Mouse (Mus musculus) heart, postnatal 10 days (tissue): ENCODE measurements around the gene Ubxn10. TPM values are rescaled to one million over a fixed set of nuclear protein-coding genes. Genes with fewer than 3 reads are reported as not detected.
A peak's percentile ranks its signal among the peaks of the same experiment; 100 is the strongest.

ENCODE experiments used
- DNase-seq, 2 experiments: peaks; one replicate each; pipeline ENCODE4 v3.0.0; 2021
- intact Hi-C: fragments of 180-260 bp; cut with DNase I; formaldehyde crosslinking; loops from one replicate; pipeline ENCODE4 v1.15.1; 2025
- total RNA-seq, 2 experiments: library from RNA; stranded (reverse); gene quantifications; 2 replicates each; pipeline ENCODE4 v1.2.3; 2021

Ubxn10 gene
- total RNA-seq, 2 experiments from 2014 or later, result 1.7 to 2.8 TPM

DNA sequence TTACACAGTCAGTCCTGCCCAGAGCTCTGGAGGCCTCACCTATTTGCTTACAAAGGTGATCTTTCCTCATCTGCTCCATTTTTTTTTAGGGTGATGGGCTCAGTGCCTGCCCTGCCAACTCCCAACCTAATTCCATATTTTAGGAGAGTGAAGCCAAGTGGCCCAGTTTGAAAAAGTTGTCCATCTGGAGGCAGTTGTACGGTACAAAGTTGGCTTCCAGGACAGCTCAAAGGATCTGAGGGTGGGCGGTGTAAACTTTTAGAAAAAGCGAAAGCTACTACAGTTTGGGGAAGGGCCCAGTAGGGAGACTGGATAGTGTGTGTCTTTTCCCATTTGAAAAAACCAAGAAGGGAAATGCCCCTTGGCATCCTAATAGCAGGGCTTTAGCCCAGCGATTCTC lies 2.1 kb downstream of the Ubxn10 start:
- DNase-seq, result no peak
- intact Hi-C loops, result no loop called here

DNA sequence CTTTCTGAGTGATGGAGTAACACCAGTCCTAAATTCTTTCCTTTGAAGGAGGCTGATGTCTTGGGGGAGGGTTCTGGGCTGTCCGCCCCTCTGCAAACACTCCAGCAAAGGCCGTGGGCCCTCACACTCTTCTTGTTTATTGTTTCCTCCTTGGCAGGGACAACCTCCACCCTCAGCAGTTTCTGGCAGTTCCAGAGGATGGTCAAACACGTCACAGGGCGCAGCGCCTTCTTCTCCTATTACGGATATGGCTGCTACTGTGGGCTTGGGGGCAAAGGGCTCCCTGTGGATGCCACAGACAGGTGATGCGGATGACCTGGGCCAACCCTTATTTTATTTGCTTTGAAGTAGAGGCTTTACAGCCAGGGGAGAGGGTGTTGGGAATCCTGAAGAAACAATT lies 2.9 kb downstream of the Ubxn10 start:
- no peak for DNase-seq
- intact Hi-C loops, result no loop called here

DNA sequence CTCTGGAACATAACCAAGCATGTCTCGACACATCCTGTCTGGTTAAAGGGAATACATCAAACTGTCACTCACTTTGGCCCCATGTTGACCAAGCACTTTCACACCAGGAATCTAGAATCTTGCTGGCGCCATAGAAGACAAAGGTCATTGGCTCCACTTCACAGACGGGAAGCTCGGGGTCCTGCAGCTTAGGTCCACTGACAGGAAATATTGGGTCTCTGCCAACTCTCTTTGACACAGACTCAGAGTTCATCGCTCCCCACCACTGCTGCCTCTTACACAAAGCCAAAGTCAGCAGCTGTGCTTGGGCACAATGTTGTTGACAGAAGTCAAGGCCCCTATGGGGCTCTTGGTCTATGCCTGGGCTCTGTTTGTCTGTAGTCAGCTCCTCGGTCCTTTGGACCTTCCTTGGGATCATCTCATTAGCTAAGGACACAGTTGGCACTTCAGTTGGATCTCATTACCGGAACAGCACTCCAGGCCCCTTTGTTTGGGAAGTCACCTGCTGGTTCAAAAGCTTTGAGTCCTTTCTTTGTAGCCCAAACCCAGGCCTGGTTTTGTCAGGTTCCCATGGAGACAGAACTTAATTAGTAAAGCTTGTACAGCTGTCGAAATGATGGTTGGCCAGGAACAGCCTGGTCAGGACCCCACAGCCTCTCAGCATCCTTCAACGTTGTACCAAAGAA lies 7.8 kb downstream of the Ubxn10 start:
- no peak for DNase-seq
- intact Hi-C loops, result no loop called here

DNA sequence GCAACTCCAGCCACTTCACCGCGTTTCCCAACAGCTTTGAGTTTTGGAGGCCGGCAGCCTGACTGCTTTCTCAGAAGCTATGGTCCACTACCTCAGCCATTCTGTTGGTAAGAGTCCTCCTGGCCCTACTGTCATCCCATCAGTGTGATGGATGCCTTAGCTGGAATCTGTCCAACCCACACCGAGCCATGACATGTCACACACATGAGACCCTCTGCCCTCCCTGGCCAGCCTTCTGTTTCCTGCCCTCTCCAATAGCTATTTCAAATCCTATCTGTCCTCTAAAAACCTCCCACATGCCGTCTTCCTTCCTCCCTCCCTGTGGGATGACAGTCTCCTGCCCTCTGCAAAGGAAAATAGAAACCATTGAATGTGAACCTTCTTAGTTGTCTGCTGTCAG lies 11.2 kb downstream of the Ubxn10 start:
- DNase-seq, result no peak
- intact Hi-C loops, result no loop called here

DNA sequence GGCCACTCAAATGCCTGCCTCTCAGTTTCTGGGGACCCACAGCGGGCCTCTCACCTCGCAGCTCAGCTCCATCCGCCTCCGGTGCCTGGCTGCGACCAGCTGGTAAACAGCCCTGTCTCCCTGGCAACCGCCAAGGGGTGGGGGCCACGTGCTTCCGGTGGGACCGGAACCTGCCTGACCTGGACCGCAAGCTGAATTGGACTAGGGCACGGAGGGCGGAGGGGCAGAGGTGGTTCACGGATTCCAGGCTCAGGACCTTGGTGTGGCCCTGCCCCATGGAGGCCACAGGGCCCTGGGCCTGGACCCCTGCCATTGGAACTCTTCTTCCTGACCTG lies 11.9 kb downstream of the Ubxn10 start:
- intact Hi-C loops, result no loop called here
- DNase-seq, result peak; percentile 72 to 73

DNA sequence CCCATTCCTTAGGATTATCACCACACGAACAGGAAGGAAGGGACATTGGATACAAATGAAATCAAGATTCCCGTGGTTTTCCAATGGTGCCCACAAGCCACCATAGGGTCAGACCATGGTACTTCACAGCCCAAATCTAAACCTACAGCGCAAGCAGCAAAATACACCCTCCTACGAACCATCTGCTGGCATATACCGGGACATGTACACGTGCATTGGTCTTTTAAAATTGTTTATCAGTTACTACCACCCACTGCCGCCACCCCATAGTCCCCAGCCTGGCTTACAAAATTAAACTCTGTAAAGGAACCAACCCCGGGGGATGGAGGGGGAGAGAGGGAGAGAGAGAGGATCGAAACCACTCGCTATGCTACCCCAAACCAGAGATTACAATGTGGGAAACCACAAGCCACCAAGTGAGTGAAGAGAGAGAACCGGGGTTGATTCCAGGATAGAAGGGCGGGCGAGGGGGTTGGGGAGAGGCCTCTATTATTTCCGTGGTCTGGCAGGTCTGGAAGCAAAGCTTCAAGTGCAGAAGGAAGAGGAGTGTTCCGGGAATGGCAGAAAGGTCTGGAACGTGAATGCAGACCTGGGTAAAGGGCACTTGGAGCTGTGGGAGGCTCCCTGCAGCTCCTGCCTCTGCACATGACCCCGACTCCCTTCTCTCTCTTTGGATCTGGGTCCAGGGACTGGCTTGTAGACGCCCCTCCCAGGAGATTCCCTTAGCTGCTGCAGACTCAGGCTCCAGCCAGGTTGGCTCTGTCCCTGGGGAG lies 12.4 kb downstream of the Ubxn10 start, which contains the start of gene Pla2g2c:
Gene Pla2g2c, plus strand, starts transcription at position 439 of the 773 bp plus-strand sequence.
- intact Hi-C loops, result no loop called here
- no peak for DNase-seq

DNA sequence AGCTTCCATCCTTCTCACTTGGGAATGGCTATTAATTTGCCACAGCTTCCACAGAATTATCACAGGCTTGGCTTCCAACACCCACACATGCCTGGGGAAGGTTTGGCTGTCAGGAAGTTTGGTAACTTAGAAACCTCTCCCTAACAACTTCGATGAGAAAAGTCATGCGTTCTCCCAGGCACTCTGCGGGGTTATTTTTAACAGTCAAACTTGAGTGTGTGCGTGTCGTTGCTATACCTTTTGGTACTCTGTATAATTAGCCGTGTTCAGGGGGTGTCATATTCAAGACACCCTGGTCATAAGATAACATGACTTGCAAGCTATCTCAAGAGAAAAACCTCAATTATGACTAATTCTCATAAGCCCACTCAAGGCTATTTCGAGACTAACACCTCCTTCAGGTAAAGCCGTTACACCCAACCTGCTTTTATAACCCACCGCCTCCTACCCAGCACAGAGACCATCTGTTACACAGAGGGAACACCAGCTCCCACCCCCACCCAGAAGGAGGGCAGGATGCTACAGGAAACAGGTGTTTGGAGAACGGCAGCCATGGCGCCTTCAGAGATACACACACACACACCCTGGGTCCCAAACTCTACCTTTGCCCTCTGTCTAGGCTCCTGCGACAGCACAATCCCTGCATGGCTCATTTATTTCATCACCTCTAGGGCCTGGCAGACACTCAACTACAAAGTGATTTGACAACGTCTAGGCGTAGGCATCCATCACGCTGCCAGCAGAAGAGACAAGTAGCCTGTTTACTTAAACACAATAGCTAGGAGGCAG lies 13.3 kb downstream of the Ubxn10 start:
- DNase-seq, result peak; percentile 61 to 67
- intact Hi-C loops, result no loop called here

DNA sequence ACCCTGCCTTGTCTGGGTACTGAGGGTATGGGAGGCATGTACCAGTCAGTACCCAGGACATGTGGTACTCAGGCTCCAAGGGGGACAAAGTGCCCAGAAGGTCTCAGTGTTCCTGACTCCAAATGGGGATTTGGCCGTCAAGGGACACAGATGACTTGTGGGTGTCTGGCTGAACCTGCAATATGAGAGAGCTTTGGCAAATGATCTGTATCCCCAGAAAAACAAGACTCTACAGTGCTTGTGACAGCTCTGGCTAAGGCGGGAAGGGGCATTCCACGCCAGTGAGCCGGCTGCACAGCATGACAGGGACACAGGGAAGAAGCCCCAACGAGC lies 17.7 kb downstream of the Ubxn10 start:
- intact Hi-C loops, result no loop called here
- no peak for DNase-seq

DNA sequence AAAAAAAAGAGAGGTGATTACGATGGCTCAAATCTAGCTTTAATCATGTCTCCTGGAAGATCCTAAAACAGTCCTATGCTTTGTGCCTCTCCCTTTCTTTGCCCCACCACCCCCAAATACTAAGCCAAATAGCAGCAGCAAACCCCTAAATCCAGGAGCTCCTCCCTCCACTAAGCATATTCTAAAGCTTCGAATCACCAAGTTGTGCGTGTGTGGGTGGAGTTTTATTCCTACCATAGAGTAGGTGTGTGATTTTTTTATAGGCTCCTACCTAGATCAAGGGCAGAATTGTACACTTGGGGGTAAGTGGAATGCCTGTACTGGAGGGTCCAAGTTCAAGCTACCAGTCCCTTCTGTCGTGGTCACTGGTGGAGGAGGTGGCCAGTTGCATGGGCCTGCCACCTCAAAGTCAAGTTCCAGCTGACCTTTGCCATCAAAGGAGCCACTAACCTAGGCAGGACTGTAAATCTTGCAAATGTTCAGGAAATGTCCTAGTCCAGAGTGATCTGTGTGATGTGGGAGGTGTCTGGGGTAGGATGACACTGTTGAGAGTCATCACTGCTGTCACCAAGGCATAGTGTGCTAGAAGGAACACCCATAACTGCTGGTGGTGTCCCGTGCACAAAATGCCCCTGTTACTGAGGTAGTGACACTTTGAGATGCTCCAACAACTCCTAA lies 18.2 kb downstream of the Ubxn10 start:
- DNase-seq, result no peak
- intact Hi-C loops, result no loop called here

DNA sequence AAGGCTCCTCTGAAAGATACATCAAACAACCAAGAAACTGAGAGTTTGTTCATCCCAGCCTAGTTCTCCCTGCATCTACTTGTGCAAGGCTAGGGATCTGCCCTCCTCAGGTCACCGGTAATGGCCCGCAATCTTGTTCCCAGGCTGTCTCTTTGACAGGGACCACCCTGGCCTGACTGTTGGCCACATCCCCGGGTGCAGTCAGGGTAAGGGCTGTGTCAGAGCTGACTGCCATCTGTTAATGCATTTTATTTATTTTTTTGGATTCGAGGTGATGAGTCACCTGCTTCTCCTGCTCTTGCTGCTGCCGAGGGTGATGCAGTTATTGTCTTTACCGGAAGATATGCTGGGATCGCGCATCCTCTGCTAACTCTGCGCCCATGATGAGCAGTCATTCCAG lies 20.3 kb downstream of the Ubxn10 start:
- intact Hi-C loops, result no loop called here
- DNase-seq, result no peak

DNA sequence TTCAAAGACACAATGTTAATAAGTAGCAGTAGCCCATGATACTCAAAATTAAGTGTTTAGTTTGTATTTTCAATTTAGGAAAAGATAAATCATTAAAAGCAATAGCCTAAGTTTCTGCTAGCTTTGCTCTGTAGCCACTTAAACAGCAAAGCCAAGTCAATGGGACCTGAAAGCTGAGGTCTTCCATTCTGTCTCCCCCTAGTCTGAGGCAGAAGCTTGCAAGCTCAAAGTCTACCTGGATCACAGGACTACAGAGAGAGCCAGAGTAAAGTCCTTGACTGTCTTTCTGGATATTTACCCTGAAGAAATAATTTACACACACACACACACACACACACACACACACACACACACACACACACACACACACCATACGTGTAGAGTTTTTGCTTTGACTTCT lies 22.8 kb downstream of the Ubxn10 start:
- intact Hi-C loops, result no loop called here

DNA sequence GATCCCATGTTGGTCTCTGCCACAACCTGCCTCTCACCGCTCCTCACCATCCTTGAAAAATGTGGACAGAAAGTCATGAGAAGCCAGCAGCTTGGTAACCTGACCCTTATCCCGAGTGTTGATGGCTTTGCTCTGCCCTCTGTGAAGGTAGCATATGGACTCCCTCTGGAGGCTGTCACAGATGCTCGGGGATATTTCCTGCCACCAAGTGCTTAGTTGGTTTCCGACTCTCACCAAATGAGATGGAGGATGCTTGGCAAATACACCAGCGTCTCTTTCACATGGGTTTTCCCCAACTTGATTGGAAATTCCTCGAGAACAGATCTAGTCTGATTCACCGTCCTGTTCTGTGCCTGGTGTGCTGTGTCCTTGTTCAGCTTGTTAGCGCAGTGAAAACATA lies 24.3 kb downstream of the Ubxn10 start:
- intact Hi-C loops, result no loop called here
- DNase-seq, result no peak

More for the DNA sequence above, 22.8 kb downstream of the Ubxn10 start:
- DNase-seq, result no peak

DNA sequence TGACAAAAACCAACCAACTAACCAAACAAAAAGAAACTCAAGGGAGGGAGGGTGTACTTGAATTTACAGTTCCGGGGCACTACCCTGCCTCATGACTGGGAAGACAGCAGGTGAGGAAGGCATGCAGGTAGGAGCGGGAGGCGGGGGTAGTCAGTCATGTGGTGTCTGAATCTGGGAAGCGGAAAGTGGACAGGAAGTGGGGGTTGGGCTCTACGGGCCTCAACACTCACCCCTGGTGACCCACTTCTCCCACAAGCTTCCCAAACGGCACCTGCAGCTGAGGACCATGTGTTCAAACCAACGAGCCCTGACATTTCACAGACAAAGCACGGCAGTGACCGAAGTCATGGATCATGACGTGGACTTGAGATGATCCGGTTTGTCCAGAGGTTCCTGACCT lies 24.9 kb downstream of the Ubxn10 start:
- DNase-seq, result no peak
- intact Hi-C loops, result no loop called here

DNA sequence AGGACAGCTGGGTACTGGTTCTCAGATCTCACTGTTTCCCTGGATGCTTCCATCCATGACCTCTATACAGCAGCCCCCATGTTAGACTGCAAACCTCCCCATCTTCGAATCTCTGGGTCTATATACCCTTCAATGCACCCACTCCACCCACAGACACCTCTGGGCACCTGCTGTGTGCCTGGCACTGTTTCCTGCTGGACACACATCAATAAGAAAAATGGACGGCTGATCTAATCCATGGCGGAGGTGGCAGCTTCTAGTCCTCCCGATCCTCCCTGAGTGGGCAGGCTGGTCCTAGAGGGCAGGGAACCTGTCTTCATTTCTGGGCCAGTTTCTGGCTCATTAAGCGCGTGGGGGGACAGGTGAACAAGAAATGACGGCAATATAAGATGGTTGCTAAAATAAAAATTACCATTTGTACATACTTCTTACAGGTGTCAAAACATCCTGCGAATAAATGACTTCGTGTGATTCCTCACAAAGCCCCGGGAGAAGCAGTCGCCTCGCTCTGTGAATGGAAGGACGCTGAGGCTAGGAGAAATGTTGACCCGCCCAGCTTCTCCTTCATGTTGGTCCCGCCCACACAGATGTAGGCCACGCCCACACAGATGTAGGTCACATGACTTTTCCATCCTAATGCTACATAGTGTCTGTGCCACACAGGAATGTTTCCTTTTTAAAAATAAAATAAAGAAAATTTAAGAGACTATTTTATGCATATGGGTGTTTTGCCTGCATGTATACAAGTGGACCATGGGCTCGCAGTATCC lies 25.7 kb downstream of the Ubxn10 start:
- no peak for DNase-seq

DNA sequence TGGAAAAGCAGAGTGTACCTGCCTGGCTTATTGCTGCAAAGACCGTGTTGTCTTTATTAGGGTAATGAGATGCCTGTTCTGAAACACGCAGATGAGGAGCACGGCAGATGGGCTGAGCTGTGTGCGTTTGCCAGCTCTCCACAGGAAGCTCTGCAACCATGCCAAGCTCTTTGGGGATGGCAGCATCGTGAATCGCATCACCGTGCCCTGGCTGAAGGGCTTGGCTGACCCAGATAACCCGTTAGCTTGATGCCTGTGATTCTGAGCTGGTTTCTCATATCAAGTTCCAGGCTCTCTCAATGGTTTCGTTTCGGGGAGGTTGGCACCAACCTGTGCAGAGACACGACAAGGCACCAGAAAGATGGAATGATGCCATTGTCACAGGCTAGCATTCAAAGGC lies 26.3 kb downstream of the Ubxn10 start:
- intact Hi-C loops, result no loop called here
- DNase-seq, result no peak

More for the DNA sequence above, 25.7 kb downstream of the Ubxn10 start:
- intact Hi-C loops, result no loop called here

DNA sequence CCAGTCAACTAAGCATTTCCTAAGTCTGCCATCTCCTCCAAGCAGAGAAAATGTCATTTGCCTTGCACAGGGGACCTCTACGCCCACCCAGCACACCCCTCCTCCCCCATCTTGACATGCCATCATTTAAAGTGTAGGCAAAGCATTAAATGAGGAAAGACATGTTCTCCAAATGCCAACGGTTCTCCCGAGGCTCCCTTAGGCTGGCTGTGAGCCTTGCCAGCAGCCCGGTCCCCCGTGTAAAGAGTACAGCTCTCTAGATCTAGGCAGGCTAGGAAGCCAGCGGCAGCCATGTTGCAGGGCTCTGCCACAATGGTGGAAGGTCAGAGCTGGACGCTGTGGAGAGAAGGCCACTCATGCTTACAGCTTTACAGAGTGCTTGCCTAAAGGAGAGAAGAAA lies 27.0 kb downstream of the Ubxn10 start:
- no peak for DNase-seq
- intact Hi-C loops, result loop anchor here (2.0 kb wide), 2 partner anchors 39 to 83 kb away; no protein-coding TSS in a partner anchor

DNA sequence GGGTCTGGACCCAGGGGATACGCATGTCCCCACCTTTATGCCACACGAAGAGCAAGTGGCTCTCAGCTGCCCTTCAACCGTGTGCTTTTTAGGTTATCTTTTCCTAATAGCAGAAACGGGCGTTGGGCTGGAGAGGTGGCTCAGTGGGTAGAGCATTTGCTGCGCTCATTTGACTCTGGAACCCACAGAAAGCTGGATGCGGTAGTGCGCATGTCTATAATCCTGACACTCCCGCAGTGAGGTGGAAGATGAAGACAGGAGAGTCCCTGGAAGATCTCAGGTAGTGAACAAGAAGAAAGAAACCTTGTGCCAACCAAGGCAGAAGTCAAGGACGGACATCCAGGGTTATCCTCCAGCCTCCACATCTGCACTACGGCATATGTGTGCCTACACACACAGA lies 27.7 kb downstream of the Ubxn10 start:
- no peak for DNase-seq
- intact Hi-C loops, result loop anchor here (2.0 kb wide), 2 partner anchors 40 to 84 kb away; no protein-coding TSS in a partner anchor

DNA sequence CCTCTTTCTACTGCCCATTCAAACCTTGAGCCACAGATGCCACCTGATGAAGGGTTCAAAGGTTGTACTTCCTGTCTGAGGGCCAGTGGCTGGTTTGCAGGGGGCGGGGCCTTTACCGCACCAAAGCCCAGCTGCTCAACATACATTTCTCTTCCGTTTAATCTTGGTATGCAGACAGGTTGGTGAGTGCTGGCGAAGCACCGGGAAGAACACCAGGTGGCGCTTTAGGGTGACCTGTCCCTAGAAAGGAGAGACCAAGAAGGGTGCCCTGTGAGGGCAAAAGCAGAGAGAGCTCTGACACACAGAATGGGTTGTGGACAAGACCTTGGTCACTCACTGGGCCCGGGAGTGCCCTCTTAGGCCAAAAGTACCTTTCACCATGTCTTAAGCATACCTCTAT lies 28.3 kb downstream of the Ubxn10 start:
- intact Hi-C loops, result loop anchor here (1.0 to 2.0 kb wide), 3 partner anchors 40 to 143 kb away; no protein-coding TSS in a partner anchor

DNA sequence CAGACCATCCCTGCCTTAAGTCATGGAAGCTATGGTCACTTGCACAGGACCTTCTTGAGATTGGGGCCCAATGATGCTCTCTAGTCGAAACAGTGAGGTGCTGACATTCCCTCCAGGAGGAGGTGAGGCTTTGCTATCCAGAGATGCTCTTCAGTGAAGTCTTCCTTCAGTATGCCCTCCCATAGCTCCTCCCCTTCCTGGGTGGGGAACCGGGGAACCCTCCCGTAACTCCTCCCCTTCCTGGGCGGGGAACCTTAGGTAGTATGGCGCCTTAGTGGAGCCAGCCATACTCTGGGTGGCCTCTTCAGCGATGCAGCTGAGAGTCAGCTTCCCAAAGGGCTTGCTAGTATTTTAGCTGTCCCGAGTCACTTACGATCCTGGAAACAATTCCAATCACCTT lies 30.3 kb downstream of the Ubxn10 start:
- DNase-seq, result no peak
- intact Hi-C loops, result no loop called here

More for the DNA sequence above, 28.3 kb downstream of the Ubxn10 start:
- peak; percentile 65 to 76 for DNase-seq

DNA sequence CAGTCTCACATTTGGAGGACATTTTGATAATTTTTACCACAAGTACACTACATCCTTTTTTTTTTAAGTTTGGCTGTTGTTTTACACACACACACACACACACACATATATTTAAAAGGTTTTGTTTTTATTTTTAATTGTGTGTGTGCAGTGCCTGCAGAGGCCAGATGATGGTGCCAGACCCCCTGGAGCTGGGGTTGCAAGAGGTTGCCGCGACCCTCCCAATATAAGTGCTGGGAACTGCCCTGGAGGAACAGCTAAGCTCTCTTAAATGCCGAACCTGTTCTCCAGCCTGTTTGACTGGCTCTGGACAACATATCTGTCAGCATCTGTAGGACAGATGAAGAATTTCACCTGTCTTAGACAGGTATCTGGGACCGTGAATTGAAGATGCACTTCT lies 32.8 kb downstream of the Ubxn10 start:
- intact Hi-C loops, result loop anchor here (5.0 kb wide), 1 partner anchor 142 kb away; no protein-coding TSS in a partner anchor

More for the DNA sequence above, 32.8 kb downstream of the Ubxn10 start:
- DNase-seq, result no peak
